Mouse (Mus musculus): ENCODE measurements around the gene BC051665. TPM values are rescaled to one million over a fixed set of nuclear protein-coding genes. Genes with fewer than 3 reads are reported as not detected.

Gene BC051665
- polyA plus RNA-seq, 1 experiment, result not detected

DNA sequence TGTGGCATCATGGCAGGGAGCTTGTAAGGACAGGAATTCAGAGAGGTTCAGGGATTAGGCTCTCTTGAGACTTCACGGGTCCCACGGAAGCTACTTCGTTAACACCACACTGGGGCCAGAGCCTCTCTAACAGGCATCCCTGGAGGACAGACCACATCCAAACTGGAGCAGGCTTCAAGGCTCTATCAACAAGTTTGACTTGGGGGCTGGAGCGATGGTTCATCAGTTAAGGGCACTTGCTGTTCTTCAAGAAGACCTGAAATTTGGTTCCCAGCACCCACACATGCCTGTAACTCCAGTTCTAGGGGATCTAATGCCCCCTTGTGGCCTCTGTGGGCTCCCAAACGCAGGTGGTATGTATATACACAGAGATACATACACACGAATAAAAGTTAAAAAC is 32.9 kb downstream of the BC051665 start:
- no peak overlapping the region for H3K4me3 ChIP-seq (ENCODE audit: insufficient read depth, low read depth, low read length)
- no peaks in the 10 kb centered on the region for H3K4me1 ChIP-seq (ENCODE audit: control insufficient read depth, insufficient read depth, insufficient read length, low read length)
- no peak overlapping the region for H3K27ac ChIP-seq (replicated peaks; ENCODE audit: low read depth, low read length)

DNA sequence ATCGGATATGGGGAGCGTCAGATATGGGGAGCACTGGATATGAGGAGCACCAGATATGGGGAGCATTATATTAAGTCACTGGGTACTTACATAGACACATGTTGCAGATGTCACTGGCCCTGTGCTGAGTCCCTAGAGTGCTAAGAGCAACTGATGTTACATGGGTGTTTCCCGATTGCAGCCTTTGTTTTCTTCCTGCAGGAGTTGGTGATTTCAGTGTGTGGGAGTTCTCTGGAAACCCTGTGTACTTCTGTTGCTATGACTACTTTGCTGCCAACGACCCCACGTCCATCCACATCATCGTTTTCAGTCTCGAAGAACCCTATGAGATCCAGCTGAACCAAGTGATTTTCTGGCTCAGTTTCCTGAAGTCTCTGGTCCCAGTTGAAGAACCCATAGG is 35.2 kb downstream of the BC051665 start:
- Histone ChIP-seq H3K4me1 (ENCODE audit: control insufficient read depth, insufficient read depth, insufficient read length, low read length) (no peaks in the 10 kb centered on the region), H3K4me3 (ENCODE audit: insufficient read depth, low read depth, low read length) (no peak overlapping the region), H3K27ac (replicated peaks; ENCODE audit: low read depth, low read length) (no peak overlapping the region)

DNA sequence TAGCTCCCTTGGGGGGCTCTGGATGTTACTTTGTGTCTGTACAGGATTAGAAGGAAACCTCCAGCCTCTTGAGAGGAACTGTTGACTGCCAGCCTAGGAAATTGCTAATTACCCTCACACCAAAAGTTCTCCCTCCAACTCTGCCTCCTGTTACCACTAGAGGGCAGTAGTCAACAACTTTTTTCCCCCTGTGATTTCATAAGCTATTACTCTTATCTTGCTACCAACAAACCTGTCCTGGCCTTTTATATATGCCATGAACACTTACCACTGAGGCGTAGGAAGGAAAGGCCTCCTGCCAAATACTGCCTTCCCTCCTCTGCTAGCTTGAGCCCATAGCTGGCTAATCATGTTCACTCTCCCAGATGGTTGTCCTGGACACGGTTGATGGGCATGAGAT is 37.6 kb downstream of the BC051665 start:
- Histone ChIP-seq H3K4me3 (ENCODE audit: insufficient read depth, low read depth, low read length) (no peak overlapping the region), H3K27ac (replicated peaks; ENCODE audit: low read depth, low read length) (no peak overlapping the region), H3K4me1 (ENCODE audit: control insufficient read depth, insufficient read depth, insufficient read length, low read length) (no peaks in the 10 kb centered on the region)

GRCm38 (mm10) chr13:60747201-60747600 is 39.0 kb downstream of the BC051665 start:
- Histone ChIP-seq H3K4me1 (ENCODE audit: control insufficient read depth, insufficient read depth, insufficient read length, low read length) (no peaks in the 10 kb centered on the region), H3K4me3 (ENCODE audit: insufficient read depth, low read depth, low read length) (no peak overlapping the region), H3K27ac (replicated peaks; ENCODE audit: low read depth, low read length) (no peak overlapping the region)

- Histone ChIP-seq H3K4me1 (ENCODE audit: control insufficient read depth, insufficient read depth, insufficient read length, low read length) (no peaks in the 10 kb centered on the region), H3K27ac (replicated peaks; ENCODE audit: low read depth, low read length) (no peak overlapping the region), H3K4me3 (ENCODE audit: insufficient read depth, low read depth, low read length) (no peak overlapping the region)
These were observed 39.9 kb downstream of the BC051665 start for GRCm38 (mm10) chr13:60746271-60746670.

GRCm38 (mm10) chr13:60745358-60745757 is 40.8 kb downstream of the BC051665 start:
- H3K4me1 ChIP-seq (ENCODE audit: control insufficient read depth, insufficient read depth, insufficient read length, low read length), result no peaks in the 10 kb centered on the region
- H3K27ac ChIP-seq (replicated peaks; ENCODE audit: low read depth, low read length), result no peak overlapping the region
- no peak overlapping the region for H3K4me3 ChIP-seq (ENCODE audit: insufficient read depth, low read depth, low read length)

DNA sequence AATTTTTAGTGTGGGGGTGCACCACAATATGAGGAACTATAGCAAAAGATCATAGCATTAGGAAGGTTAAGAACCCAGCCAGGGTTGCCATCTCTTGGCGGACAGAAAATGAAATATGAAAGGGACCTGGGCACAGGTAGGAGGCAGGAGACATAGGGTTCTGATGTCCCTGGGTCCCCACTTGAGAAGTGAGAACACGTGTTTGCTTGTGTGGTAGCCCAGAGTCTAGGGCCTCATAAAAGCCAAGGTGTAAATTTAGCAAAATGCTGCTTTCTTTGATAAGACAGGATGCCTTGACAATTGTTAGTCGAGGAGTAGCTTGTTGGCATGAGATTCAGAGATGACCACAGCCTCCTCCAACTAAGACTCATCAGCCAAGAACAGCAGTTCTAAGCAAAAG is 41.4 kb downstream of the BC051665 start:
- no peak overlapping the region for H3K27ac ChIP-seq (replicated peaks; ENCODE audit: low read depth, low read length)
- no peaks in the 10 kb centered on the region for H3K4me1 ChIP-seq (ENCODE audit: control insufficient read depth, insufficient read depth, insufficient read length, low read length)
- no peak overlapping the region for H3K4me3 ChIP-seq (ENCODE audit: insufficient read depth, low read depth, low read length)

DNA sequence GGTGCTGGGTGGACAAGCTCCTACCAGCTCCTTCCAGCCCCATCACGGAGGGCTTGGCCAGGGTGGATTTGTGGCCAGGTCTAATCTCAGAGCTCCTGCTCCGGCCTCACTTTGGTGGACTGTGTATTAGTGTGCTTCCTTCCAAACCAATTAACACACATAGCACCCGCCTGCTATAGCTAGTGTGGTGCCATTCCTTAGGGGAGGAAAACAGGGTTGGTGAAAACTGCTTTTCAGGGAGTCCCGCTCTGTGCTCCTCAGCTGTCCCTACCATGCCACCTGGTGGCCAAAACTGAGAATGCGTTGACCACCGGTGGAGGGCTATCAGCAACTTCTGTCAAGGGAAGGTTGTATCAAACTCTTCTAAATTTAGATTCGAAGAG is 42.1 kb downstream of the BC051665 start:
- Histone ChIP-seq H3K27ac (replicated peaks; ENCODE audit: low read depth, low read length) (no peak overlapping the region), H3K4me3 (ENCODE audit: insufficient read depth, low read depth, low read length) (no peak overlapping the region), H3K4me1 (ENCODE audit: control insufficient read depth, insufficient read depth, insufficient read length, low read length) (no peaks in the 10 kb centered on the region)

- H3K4me1 ChIP-seq (ENCODE audit: control insufficient read depth, insufficient read depth, insufficient read length, low read length), result no peaks in the 10 kb centered on the region
- no peak overlapping the region for H3K27ac ChIP-seq (replicated peaks; ENCODE audit: low read depth, low read length)
- H3K4me3 ChIP-seq (ENCODE audit: insufficient read depth, low read depth, low read length), result no peak overlapping the region
These were observed 42.6 kb downstream of the BC051665 start for GRCm38 (mm10) chr13:60743381-60744077.

DNA sequence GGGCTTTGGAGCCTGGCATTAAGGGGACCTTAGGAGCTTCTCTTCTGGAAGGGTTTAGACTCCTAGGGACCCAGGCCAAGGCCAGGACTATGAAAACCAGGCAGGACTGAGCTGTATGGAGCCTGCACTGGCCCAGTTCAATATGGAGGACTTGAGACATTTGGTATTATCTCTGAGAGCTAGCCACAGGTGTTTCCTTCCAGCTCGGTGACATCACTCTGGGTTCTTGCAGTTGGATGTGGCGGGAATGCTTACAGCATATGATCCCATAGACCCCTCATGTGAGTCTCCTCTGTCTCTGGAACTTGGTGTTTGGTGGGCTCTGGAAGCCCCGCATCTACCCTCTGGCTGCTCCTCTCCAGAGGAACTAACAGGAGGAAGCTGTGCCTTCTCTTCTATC is 43.6 kb downstream of the BC051665 start:
- Histone ChIP-seq H3K4me3 (ENCODE audit: insufficient read depth, low read depth, low read length) (no peak overlapping the region), H3K4me1 (ENCODE audit: control insufficient read depth, insufficient read depth, insufficient read length, low read length) (no peaks in the 10 kb centered on the region), H3K27ac (replicated peaks; ENCODE audit: low read depth, low read length) (no peak overlapping the region)

DNA sequence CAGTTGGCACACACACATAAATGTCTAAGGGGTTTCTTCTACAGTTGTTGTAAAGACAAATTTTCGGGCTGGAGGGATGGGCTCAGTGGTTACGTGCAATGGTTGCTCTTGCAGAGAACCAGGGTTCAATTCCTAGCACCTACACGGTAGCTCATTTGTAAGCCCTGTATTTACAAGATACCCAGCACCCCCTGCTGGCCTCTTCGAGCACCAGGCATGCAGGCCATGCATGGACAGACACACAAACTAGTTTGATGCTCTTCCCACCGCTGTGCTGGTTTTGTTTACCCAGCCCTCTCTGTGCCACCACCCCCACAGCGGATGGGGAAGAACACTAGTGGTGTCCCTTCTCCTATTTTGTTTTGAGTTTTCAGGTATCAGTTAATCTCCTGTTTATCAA is 45.9 kb downstream of the BC051665 start:
- no peaks in the 10 kb centered on the region for H3K4me1 ChIP-seq (ENCODE audit: control insufficient read depth, insufficient read depth, insufficient read length, low read length)
- H3K4me3 ChIP-seq (ENCODE audit: insufficient read depth, low read depth, low read length), result no peak overlapping the region
- no peak overlapping the region for H3K27ac ChIP-seq (replicated peaks; ENCODE audit: low read depth, low read length)

DNA sequence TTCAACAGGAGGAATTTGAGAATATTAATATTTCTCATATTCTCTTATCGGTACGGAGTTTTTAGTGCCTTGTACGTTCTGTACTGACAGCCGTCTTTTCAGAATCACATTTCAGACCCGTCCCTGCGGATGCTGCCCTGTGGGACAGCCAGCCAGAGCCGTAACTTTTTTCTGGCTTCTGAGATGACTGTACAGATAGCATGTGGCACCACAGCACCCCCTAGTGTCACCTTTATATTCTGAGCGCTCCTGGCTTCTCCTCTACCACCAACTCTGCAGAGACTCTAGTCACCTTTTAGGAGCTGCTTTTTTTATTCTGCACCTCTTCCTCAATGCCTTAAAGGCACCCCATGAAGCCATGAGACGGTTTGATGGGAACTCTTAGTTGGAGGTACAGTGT is 47.7 kb downstream of the BC051665 start:
- Histone ChIP-seq H3K27ac (replicated peaks; ENCODE audit: low read depth, low read length) (peak overlapping the region; percentile 54), H3K4me1 (ENCODE audit: control insufficient read depth, insufficient read depth, insufficient read length, low read length) (no peaks in the 10 kb centered on the region), H3K4me3 (ENCODE audit: insufficient read depth, low read depth, low read length) (peak overlapping the region; percentile 31; the same call in 1 of the 2 replicates)

- Histone ChIP-seq H3K4me1 (ENCODE audit: control insufficient read depth, insufficient read depth, insufficient read length, low read length) (no peaks in the 10 kb centered on the region), H3K4me3 (ENCODE audit: insufficient read depth, low read depth, low read length) (peak overlapping the region; percentile 31; the same call in 1 of the 2 replicates), H3K27ac (replicated peaks; ENCODE audit: low read depth, low read length) (peak overlapping the region; percentile 55)
These were observed 48.4 kb downstream of the BC051665 start for GRCm38 (mm10) chr13:60737632-60738324.

GRCm38 (mm10) chr13:60736421-60737105 is 49.6 kb downstream of the BC051665 start:
- Histone ChIP-seq H3K4me3 (ENCODE audit: insufficient read depth, low read depth, low read length) (no peak overlapping the region), H3K4me1 (ENCODE audit: control insufficient read depth, insufficient read depth, insufficient read length, low read length) (no peaks in the 10 kb centered on the region), H3K27ac (replicated peaks; ENCODE audit: low read depth, low read length) (no peak overlapping the region)

GRCm38 (mm10) chr13:60735306-60735705 is 50.9 kb downstream of the BC051665 start:
- Histone ChIP-seq H3K4me1 (ENCODE audit: control insufficient read depth, insufficient read depth, insufficient read length, low read length) (no peaks in the 10 kb centered on the region), H3K27ac (replicated peaks; ENCODE audit: low read depth, low read length) (no peak overlapping the region), H3K4me3 (ENCODE audit: insufficient read depth, low read depth, low read length) (no peak overlapping the region)
